Mouse (Mus musculus) neural tube, embryonic 14.5 days (tissue): ENCODE data around the gene Fam122a. TPM values are rescaled to one million over a fixed set of nuclear protein-coding genes. Genes with fewer than 3 reads are reported as not detected.

Experiments
- ATAC-seq: fragments of 200-750 bp; cut with Nextera tagmentation; 2 replicates; pipeline ENCODE4 v1.8.0; 2017; ENCODE audit warnings: low read depth, mild to moderate bottlenecking, moderate TSS enrichment, moderate library complexity
- H3K27ac ChIP-seq: fragments of 300-500 bp; sonication (generic); 2 replicates; pipeline ENCODE4 v1.5.1; 2014; ENCODE audit warnings: low read depth, mild to moderate bottlenecking, control low read depth, low read length, moderate library complexity, mixed read lengths
- H3K27me3 ChIP-seq: fragments of 300-500 bp; sonication (generic); 2 replicates; pipeline ENCODE4 v1.6.1; 2014; ENCODE audit warnings: low read length; ENCODE audit not compliant: control insufficient read depth, insufficient read depth
- H3K36me3 ChIP-seq: fragments of 300-500 bp; sonication (generic); 2 replicates; pipeline ENCODE4 v1.6.1; 2014; ENCODE audit warnings: low read length, mixed read lengths; ENCODE audit not compliant: control insufficient read depth, insufficient read depth
- H3K4me1 ChIP-seq: fragments of 300-500 bp; sonication (generic); 2 replicates; pipeline ENCODE4 v1.6.1; 2014; ENCODE audit warnings: low read length; ENCODE audit not compliant: control insufficient read depth, insufficient read depth
- H3K4me2 ChIP-seq: fragments of 300-500 bp; sonication (generic); 2 replicates; pipeline ENCODE4 v1.6.1; 2014; ENCODE audit warnings: mild to moderate bottlenecking, low read depth, low read length, control low read depth
- H3K4me3 ChIP-seq: fragments of 300-500 bp; sonication (generic); 2 replicates; pipeline ENCODE4 v1.5.1; 2014; ENCODE audit warnings: low read depth, low read length, control low read depth, mixed read lengths
- H3K9ac ChIP-seq: fragments of 300-500 bp; sonication (generic); replicated peaks from 2 replicates; pipeline ENCODE4 v1.6.1; 2014; ENCODE audit warnings: low read depth, mild to moderate bottlenecking, control low read depth, low read length, mixed read lengths
- H3K9me3 ChIP-seq: fragments of 300-500 bp; sonication (generic); 2 replicates; pipeline ENCODE4 v1.6.1; 2016; ENCODE audit warnings: low read length; ENCODE audit not compliant: control insufficient read depth
- WGBS: fragments of 180-500 bp; shearing (Covaris S2); extraction: QIAGEN DNeasy Blood & Tissue Kit; methylation state at CpG from one replicate; pipeline ENCODE4 v1.1.7; 2014; 5-methylcytosine and 5-hydroxymethylcytosine counted together
- polyA plus RNA-seq: library from polyadenylated mRNA; unstranded; fragments of >200 nt; fragmentation: Nextera tagmentation; extraction: Ambion mirVana; gene quantifications from 2 replicates; pipeline ENCODE4 v1.2.1, GENCODE M21; 2014

Fam122a gene
- polyA plus RNA-seq, 1 experiment from 2014 or later: 62.5 TPM

DNA sequence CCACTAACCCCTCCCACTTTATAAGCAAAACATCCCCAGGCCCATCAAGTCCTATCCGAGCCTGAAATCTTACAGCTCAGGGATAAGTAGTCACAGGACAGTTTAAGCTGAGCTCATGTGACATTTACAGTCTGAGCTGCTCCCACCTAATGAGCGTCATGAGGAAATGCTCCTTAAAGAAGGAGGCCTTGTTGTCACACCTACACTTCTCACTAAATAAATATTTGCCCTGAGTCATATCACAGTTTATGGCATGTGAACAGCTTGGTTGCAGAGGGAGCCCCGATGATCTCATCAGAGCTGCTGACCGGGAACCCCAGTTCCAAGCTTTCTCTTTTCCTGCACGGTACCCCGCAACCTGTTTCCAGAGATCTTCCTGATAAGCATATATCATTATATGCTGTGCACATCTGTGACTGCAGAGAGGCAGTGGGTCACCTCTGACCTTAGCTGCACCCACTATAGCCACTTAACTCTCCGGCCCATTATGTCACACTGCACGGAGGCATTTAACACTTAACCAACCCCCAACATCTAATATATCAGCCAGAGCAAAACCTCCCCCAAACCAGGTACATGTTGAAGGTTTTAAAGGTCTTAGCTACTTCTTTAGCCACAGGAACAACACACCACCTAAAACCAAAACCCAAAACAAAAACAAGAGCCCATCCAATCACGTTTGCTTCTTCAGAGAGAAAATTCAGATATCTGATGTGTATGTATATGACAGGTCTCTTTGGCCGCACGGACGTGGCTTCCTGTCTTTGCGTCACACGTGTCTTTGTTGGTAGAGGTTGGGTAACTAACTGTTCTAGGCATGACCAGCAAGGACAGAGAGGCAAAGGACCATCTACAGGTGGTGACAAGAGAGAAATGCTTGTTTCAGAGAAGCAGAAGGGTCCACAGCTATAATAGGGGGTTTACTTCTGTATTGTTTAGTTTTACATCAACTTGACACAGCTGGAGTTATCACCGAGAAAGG lies 37.8 kb upstream of the Fam122a start:
- Histone ChIP-seq H3K9me3 (no peaks in the 10 kb centered on the region), H3K27me3 (no peaks in the 10 kb centered on the region), H3K9ac (no peak overlapping the region), H3K36me3 (no peaks in the 10 kb centered on the region), H3K4me1 (no peaks in the 10 kb centered on the region), H3K27ac (no peak overlapping the region), H3K4me3 (no peak overlapping the region), H3K4me2 (no peak overlapping the region)
- ATAC-seq: no peak
- 90% methylated on average over 15 of the region's 15 CpGs for WGBS

DNA sequence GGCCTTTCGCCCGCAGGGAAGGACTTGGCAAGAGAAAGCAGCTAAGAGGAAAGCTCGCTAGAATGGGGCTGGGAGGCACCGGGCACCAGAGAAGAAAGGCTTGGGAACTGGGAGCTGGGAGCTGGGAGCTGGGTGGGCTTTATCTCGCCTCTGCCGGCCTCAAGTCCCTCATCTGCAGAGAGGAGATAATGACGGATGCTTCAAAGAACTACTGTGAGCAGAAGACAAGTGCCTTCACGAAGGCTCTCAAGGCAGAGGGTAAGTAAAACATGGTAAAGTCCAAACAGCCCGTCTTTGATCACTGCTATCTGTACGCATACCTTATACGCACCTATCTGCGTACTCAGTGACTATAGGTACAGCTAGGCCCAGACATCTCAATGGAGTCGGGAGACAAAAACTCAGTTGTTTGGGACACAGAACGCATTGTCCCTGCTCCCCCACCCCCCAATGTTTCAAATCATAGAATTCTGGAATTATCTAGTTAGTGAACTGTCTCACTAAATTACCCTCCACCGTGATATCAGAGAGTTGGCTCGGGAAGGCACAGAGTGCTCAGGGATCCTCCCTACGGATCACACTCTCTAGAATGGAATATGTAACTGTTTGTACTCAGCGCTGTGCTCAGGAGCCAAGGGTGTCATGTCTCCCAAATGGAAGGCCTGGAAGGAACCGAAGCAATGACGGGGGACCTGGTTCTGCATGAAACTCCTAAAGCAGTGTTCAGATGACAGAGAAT lies 36.1 kb upstream of the Fam122a start:
- no peak overlapping the region for H3K4me3 ChIP-seq
- no peak overlapping the region for H3K27ac ChIP-seq
- 91% methylated on average over 20 of the region's 20 CpGs for WGBS
- H3K4me2 ChIP-seq: no peak overlapping the region
- H3K9ac ChIP-seq: no peak overlapping the region
- no peak for ATAC-seq
- H3K36me3 ChIP-seq: no peaks in the 10 kb centered on the region
- H3K4me1 ChIP-seq: peaks cover 5% of the 10 kb centered on the region; the same call in 1 of the 2 replicates
- no peaks in the 10 kb centered on the region for H3K27me3 ChIP-seq
- H3K9me3 ChIP-seq: no peaks in the 10 kb centered on the region

DNA sequence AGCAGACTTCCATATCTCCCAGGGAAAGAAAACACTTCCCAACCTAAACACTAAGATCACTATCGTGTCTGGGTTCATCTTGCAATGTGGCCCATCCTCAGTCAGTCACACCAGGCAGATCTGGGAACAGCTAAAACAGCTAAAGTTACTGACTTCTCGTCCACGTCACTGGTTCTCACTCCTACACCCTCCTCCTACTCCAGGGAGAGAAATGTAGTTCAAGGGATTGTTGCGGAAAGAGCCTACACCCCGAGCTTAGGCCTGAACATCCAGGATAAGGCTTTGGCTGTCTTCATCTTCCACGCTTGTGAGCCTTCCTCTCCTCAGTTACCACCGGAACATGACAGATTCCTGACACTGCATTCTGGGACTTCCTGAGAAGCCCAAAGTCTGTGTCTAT lies 34.8 kb upstream of the Fam122a start:
- Histone ChIP-seq H3K4me2 (no peak overlapping the region), H3K36me3 (no peaks in the 10 kb centered on the region), H3K4me3 (no peak overlapping the region), H3K4me1 (peaks cover 11% of the 10 kb centered on the region; the same call in 1 of the 2 replicates), H3K9me3 (no peaks in the 10 kb centered on the region), H3K27ac (no peak overlapping the region), H3K27me3 (no peaks in the 10 kb centered on the region), H3K9ac (no peak overlapping the region)
- WGBS: 94% methylated on average over 7 of the region's 7 CpGs
- ATAC-seq: no peak

DNA sequence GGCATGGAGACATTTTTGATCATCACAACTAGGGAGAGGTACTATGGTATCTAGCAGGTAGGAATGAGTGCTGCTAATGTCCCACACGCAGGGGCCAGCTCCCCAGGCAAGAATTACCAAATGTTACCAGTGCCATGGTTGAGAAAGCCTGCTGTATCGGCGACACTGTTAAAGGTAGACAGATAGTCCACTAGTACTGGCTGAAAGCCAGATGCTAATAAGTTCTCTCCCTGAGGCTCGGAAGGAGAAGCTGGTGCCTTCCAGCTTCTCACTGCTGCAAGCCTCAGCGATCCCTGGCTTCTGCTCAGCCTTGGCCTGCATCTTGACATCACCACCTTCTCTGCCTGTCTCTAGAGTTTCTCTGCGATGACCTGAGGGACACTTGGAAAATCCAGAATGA lies 32.2 kb upstream of the Fam122a start:
- H3K27ac ChIP-seq: no peak overlapping the region
- ATAC-seq: no peak
- H3K4me2 ChIP-seq: no peak overlapping the region
- H3K9ac ChIP-seq: no peak overlapping the region
- no peaks in the 10 kb centered on the region for H3K36me3 ChIP-seq
- 68% methylated on average over 6 of the region's 6 CpGs for WGBS
- no peaks in the 10 kb centered on the region for H3K9me3 ChIP-seq
- H3K4me1 ChIP-seq: peaks cover 11% of the 10 kb centered on the region; the same call in 1 of the 2 replicates
- no peak overlapping the region for H3K4me3 ChIP-seq
- no peaks in the 10 kb centered on the region for H3K27me3 ChIP-seq

DNA sequence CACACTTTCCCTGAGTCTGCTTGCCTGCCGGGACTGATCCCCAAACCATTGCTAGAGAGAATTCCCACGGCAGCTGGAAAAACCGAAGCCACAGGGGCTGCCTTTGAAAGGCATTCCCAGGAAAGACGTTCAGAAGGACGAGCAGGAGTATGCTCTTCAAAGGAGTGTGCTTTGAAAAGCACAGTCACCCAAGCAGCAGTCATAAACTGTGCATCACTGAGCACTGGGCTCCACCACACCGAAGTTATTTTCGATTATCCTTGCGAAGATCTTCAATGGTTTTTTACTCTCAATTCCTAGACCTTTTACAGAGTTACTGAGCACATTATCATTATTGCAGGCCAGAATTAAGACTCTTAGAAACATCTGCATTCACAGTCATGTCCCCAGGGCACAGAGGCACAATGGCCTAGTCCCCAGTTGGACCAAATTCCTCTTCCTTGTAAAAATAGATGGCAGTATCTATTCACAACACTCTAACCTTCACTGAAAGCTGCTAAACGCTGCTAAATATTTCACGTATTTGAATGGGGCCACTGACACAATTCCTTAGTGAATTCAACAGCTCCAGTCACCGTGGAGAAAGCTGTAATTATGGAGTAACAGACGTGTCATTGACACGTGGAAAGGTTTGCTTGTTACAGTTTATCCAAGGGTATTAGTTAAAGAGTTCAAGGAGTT lies 31.1 kb upstream of the Fam122a start:
- H3K4me3 ChIP-seq: no peak overlapping the region
- H3K4me1 ChIP-seq: peaks cover 11% of the 10 kb centered on the region; the same call in 1 of the 2 replicates
- no peak overlapping the region for H3K9ac ChIP-seq
- peak; percentile 41; the same call in 1 of the 2 replicates for ATAC-seq
- H3K4me2 ChIP-seq: no peak overlapping the region
- H3K36me3 ChIP-seq: no peaks in the 10 kb centered on the region
- no peaks in the 10 kb centered on the region for H3K9me3 ChIP-seq
- 9% methylated on average over 13 of the region's 13 CpGs for WGBS
- H3K27ac ChIP-seq: no peak overlapping the region
- no peaks in the 10 kb centered on the region for H3K27me3 ChIP-seq

DNA sequence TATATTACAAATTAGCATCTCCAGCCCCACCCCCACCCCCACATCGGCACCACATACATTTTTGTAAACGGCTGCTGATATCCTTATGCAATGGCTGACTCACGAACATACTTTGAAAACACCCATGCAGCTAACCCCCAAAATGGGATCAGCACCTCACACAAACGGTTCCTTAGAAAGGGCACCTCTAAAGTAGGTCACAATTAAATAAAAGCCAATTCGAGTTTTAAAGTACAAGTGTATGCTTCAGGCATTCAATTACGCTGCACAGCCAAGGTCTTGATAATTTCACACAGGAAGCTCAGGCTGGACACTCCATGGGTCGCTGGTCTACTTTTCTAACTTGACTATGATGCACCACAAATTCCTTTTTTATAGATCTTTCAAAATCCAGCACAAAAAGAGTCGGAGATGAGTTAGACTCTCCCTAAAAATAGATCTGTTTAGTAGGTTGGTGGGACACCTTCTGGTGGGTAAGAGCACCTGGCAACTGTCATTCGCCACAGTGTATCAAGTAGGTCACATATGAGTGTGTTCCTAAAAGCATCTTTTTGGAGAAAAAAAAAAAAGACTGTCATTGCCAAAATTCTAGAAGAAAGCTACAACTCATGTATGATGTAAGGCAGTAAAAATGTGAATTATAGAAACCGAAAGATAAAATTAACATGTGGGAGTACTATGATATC lies 25.7 kb upstream of the Fam122a start:
- peaks cover 3% of the 10 kb centered on the region; the same call in 1 of the 2 replicates for H3K4me1 ChIP-seq
- WGBS: 89% methylated on average over 10 of the region's 10 CpGs
- H3K9me3 ChIP-seq: no peaks in the 10 kb centered on the region
- no peak overlapping the region for H3K4me2 ChIP-seq
- no peak for ATAC-seq
- no peaks in the 10 kb centered on the region for H3K27me3 ChIP-seq
- no peak overlapping the region for H3K27ac ChIP-seq
- H3K4me3 ChIP-seq: no peak overlapping the region
- no peaks in the 10 kb centered on the region for H3K36me3 ChIP-seq
- H3K9ac ChIP-seq: no peak overlapping the region

DNA sequence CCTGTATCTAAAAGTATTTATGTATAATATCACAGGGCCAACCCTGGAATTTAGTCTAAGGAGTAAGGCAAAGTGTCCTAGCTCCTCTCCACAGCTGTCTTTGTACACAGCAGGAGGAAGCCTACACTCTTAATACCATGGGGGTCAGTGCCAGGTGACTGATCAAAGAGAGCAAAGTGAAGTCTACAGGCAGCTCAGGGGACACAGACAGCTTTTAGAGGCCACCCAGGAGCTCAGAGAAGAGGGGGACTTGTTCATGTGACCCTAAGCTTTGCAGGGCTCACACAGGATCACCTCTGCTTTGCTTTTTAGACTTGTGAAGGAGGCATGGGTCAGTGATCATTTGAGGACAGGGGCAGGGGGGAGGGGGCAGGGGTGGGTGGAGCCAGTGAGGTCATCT lies 24.4 kb upstream of the Fam122a start:
- no peak for ATAC-seq
- H3K4me2 ChIP-seq: no peak overlapping the region
- no peak overlapping the region for H3K27ac ChIP-seq
- no peaks in the 10 kb centered on the region for H3K4me1 ChIP-seq
- H3K36me3 ChIP-seq: no peaks in the 10 kb centered on the region
- no peaks in the 10 kb centered on the region for H3K27me3 ChIP-seq
- H3K9ac ChIP-seq: no peak overlapping the region
- no peak overlapping the region for H3K4me3 ChIP-seq
- no peaks in the 10 kb centered on the region for H3K9me3 ChIP-seq

DNA sequence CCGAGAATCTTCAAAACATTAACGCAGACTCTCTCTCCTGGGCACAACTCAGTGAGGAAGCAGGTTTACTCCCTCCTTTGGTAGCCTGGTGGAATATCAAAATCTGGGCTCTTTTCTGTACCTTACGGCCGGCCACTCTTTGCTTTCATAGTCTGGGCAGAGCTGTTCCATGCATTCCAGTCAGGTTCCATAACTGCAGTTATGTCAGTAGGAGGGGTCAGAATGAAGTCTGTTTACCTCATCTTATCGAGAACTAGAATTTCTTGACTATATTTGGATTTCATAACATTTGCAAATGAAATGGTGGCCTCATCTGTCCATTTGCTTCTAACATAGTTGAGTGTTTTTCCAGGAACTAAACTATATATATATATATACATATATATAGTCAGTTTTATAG lies 23.3 kb upstream of the Fam122a start:
- H3K4me1 ChIP-seq: no peaks in the 10 kb centered on the region
- H3K4me3 ChIP-seq: no peak overlapping the region
- 89% methylated on average over 5 of the region's 5 CpGs for WGBS
- no peaks in the 10 kb centered on the region for H3K9me3 ChIP-seq
- H3K4me2 ChIP-seq: no peak overlapping the region
- no peaks in the 10 kb centered on the region for H3K27me3 ChIP-seq
- no peak overlapping the region for H3K27ac ChIP-seq
- ATAC-seq: no peak
- H3K9ac ChIP-seq: no peak overlapping the region
- no peaks in the 10 kb centered on the region for H3K36me3 ChIP-seq
